In the genomic region with DNA sequence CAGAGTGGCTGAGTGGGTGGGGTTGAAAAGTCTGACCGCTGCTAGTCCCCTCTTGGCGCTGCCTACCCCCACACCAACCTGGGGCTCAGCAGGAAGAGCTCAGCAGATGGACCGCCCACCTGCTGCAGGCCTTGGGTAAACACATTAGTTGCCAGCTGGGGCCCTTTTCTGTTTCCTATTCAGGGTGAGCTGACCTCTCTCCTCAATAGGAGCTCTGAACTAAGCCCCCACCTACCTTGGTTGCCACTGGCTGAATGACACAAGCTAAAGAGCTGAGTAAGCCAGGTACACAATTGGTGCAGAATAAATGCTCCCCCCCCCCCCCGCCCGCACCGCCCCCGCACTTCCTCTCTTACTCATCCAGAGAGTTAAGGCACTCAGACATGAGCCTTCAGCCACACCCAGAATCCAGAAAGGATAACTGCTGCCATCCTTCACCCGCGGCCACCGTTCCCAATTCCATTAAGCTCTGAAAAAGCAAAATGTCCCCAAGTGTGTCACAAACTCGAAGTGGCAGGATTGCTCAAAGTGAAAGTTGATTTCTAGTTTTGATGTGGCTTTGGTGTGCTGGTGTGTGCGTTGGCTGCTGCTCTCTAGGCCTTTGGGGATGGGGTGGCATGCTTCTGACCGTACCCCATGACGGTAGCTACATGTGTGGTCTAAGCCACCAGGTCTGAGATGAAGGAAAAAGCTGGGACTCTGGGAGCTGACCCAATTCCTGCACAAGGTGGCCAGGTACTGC, we compare ENCODE assay signal across 1 mouse cellular context.
TF ChIP-seq lines count a peak whose summit lies in the region.

No protein-coding gene starts in this region.

TF ChIP-seq in CH12.LX, 34 proteins besides CTCF, POLR2A, EP300 and RAD21 (continued from another document):
- TF ChIP-seq NRF1 (IDR thresholded peaks at IDR 0.05; ENCODE audit: low read depth, low read length) (no peak), GABPA (IDR thresholded peaks at IDR 0.05; ENCODE audit: insufficient replicate concordance, low read depth, low read length) (no peak), USF1 (IDR thresholded peaks at IDR 0.05; ENCODE audit: low read depth, low read length) (no peak), E2F4 (IDR thresholded peaks at IDR 0.05; ENCODE audit: insufficient replicate concordance, low read depth, low read length) (no peak), POLR2AphosphoS2 (IDR thresholded peaks at IDR 0.05; ENCODE audit: low read depth, low read length) (no peak), USF2 (conservative IDR thresholded peaks at IDR 0.05; ENCODE audit: low read depth, low read length) (no peak), SIN3A (IDR thresholded peaks at IDR 0.05; ENCODE audit: low read length) (no peak), MYC (IDR thresholded peaks at IDR 0.05; ENCODE audit: low read depth, low read length) (no peak), MXI1 (IDR thresholded peaks at IDR 0.05; ENCODE audit: low read depth, low read length) (no peak), JUND (conservative IDR thresholded peaks at IDR 0.05; ENCODE audit: low read depth, low read length) (peak; percentile 55), HCFC1 (IDR thresholded peaks at IDR 0.05; ENCODE audit: low read depth, low read length) (no peak), BHLHE40 (IDR thresholded peaks at IDR 0.05; ENCODE audit: low read depth, low read length) (peak; percentile 70), PAX5 (IDR thresholded peaks at IDR 0.05; ENCODE audit: low read length) (no peak), ZNF384 (IDR thresholded peaks at IDR 0.05; ENCODE audit: low read depth, low read length) (no peak), SMC3 (IDR thresholded peaks at IDR 0.05; ENCODE audit: low read depth, low read length) (no peak), CHD2 (IDR thresholded peaks at IDR 0.05; ENCODE audit: low read length) (no peak), TBP (conservative IDR thresholded peaks at IDR 0.05; ENCODE audit: low read depth, low read length) (no peak)
